Mouse (Mus musculus) small intestine, adult 2 months (tissue): ENCODE data around the gene Tmub2.

Source experiments
- CTCF ChIP-seq: fragments of 200-500 bp; IDR thresholded peaks from 2 replicates; pipeline ENCODE4 v1.5.1; 2012; ENCODE audit warnings: low read depth, mild to moderate bottlenecking, control low read depth, inconsistent platforms, low read length, moderate library complexity, mixed read lengths; ENCODE audit not compliant: insufficient replicate concordance, insufficient read length; ENCODE audit errors: extremely low read depth
- POLR2A ChIP-seq: fragments of 200-500 bp; IDR thresholded peaks from 2 replicates; pipeline ENCODE4 v1.6.1; 2012; ENCODE audit warnings: low read depth, mild to moderate bottlenecking, control low read depth, inconsistent platforms, low read length, moderate library complexity

DNA sequence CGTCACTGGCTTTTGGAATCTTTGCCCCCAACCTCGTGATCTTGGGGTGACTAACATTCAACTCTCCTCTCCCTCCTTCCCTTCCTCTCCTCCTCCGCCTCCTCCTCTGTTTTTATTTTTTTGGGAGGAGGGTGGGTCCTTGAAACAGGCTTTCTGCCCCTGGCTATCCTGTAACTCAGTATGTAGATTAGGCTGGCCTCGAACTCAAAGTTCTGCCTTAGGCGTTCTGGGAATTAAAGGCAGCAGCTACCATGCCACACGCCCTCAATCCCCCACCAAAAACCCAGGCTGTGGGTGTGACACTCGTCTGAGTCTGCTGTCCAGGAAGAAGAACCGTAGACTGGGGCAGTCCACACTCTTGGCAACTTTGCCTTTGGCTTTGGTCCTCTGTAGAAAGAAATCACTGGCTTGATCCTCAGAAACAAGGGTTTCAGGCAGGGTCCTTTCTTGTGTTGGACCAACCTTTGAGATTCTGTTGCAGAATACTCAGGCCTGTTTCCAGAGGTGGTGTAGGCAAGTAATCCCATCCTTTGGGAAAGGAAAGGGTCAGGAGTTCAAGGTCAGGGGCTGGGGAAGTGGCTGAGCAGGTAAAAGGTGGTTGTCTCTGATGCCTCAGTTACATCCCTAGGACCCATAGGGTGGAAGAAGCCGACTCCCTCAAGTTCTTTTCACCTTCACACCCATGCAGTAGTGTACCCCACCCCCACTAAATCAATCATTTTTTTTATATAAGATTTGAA is 35.2 kb upstream of the Tmub2 start:
- TF ChIP-seq POLR2A (no peak), CTCF (no peak)
